Mouse (Mus musculus) CH12.LX (cell line): ENCODE data around the gene Dhx34.

Source experiments
- BHLHE40 ChIP-seq: IDR thresholded peaks from 2 replicates; pipeline ENCODE4 v1.6.1; 2011; ENCODE audit warnings: mild to moderate bottlenecking, low read depth, low read length, improper control_type of control experiment
- CTCF ChIP-seq, 2 experiments: IDR thresholded peaks in 1 of 2; conservative IDR thresholded peaks in 1 of 2; 2 replicates each; pipeline ENCODE4 v1.5.1; 2011 to 2012; ENCODE audit warnings: low read depth in 2 of 2, low read length in 2 of 2, improper control_type of control experiment in 1 of 2, inconsistent platforms in 1 of 2, mild to moderate bottlenecking in 1 of 2, moderate library complexity in 1 of 2
- ELF1 ChIP-seq: IDR thresholded peaks from 2 replicates; pipeline ENCODE4 v1.6.1; 2014; ENCODE audit warnings: low read depth, mild to moderate bottlenecking, inconsistent platforms, low read length, improper control_type of control experiment
- EP300 ChIP-seq: IDR thresholded peaks from 2 replicates; pipeline ENCODE4 v1.6.1; 2011; ENCODE audit warnings: low read length, improper control_type of control experiment
- ETS1 ChIP-seq: conservative IDR thresholded peaks from 2 replicates; pipeline ENCODE4 v1.6.1; 2012; ENCODE audit warnings: low read depth, mild to moderate bottlenecking, inconsistent platforms, low read length, improper control_type of control experiment, moderate library complexity
- MXI1 ChIP-seq: IDR thresholded peaks from 2 replicates; pipeline ENCODE4 v1.6.1; 2011; ENCODE audit warnings: mild to moderate bottlenecking, low read depth, low read length, improper control_type of control experiment
- MYC ChIP-seq: IDR thresholded peaks from 2 replicates; pipeline ENCODE4 v1.6.1; 2011; ENCODE audit warnings: low read depth, mild to moderate bottlenecking, improper control_type of control experiment, low read length
- NELFE ChIP-seq: IDR thresholded peaks from 2 replicates; pipeline ENCODE4 v1.6.1; 2011; ENCODE audit warnings: low read depth, low read length, improper control_type of control experiment
- NRF1 ChIP-seq: IDR thresholded peaks from 2 replicates; pipeline ENCODE4 v1.6.1; 2014; ENCODE audit warnings: low read depth, mild to moderate bottlenecking, inconsistent platforms, low read length, improper control_type of control experiment, moderate library complexity
- POLR2A ChIP-seq: IDR thresholded peaks from 2 replicates; pipeline ENCODE4 v1.6.1; 2011; ENCODE audit warnings: low read depth, mild to moderate bottlenecking, improper control_type of control experiment, low read length
- TBP ChIP-seq: conservative IDR thresholded peaks from 2 replicates; pipeline ENCODE4 v1.6.1; 2011; ENCODE audit warnings: low read depth, low read length, improper control_type of control experiment
- USF1 ChIP-seq: IDR thresholded peaks from 2 replicates; pipeline ENCODE4 v1.6.1; 2014; ENCODE audit warnings: low read depth, mild to moderate bottlenecking, inconsistent platforms, low read length, improper control_type of control experiment

DNA sequence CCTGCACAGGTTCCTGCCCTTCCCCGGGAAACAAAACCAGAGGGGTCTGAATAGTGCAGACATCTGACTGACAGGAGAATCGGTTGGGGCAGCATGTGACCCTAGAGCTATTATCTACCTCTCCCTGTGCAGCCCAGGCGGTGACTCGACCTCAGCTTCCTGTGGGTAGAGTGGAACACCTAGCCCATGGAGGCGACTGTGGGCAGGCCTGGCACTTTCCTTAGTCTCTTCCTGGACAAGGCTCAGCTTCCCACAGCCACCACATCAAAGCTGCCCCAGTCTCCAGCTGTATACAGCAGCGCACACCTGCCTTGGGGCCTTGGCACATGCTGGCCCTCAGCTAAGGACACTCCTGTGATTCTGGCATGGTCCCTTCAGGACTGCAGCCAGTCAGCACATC, 20.7 kb downstream of the Dhx34 start:
- TF ChIP-seq ETS1, result no peak
- no peak for TF ChIP-seq EP300
- TF ChIP-seq MXI1, result no peak
- TF ChIP-seq POLR2A, result no peak
- TF ChIP-seq NRF1, result no peak
- no peak for TF ChIP-seq NELFE
- no peak for TF ChIP-seq BHLHE40
- TF ChIP-seq TBP, result no peak
- TF ChIP-seq MYC, result no peak
- no peak for TF ChIP-seq CTCF (conservative IDR thresholded peaks at IDR 0.05 in 1 of 2, IDR thresholded peaks at IDR 0.05 in 1 of 2; ENCODE audit: low read depth in 2 of 2, low read length in 2 of 2)
- TF ChIP-seq USF1, result no peak
- TF ChIP-seq ELF1, result no peak
